Mouse (Mus musculus): ENCODE results near the gene St14.
A peak's percentile ranks its signal among the peaks of the same experiment; 100 is the strongest.

- TF ChIP-seq CTCF (IDR thresholded peaks at IDR 0.05 in 2 of 3, conservative IDR thresholded peaks at IDR 0.05 in 1 of 3; ENCODE audit: control insufficient read depth in 1 of 3, insufficient read depth in 1 of 3, low read depth in 2 of 3, low read length in 3 of 3, poor library complexity in 1 of 3, severe bottlenecking in 1 of 3) (peak; percentile 78 to 88 (median 82)), ZKSCAN1 (IDR thresholded peaks at IDR 0.05; ENCODE audit: low read depth, low read length) (no peak), RCOR1 (IDR thresholded peaks at IDR 0.05; ENCODE audit: low read depth, low read length) (no peak), POLR2AphosphoS5 (IDR thresholded peaks at IDR 0.05; ENCODE audit: borderline replicate concordance, low read depth, low read length) (no peak), POLR2A (IDR thresholded peaks at IDR 0.05; ENCODE audit: control insufficient read depth in 1 of 2, insufficient read depth in 1 of 2, low read depth in 1 of 2, low read length in 2 of 2, poor library complexity in 1 of 2) (no peak), GATA1 (IDR thresholded peaks at IDR 0.05; ENCODE audit: low read depth, low read length) (no peak), ZC3H11A (IDR thresholded peaks at IDR 0.05; ENCODE audit: low read depth, low read length) (peak; percentile 63), NELFE (IDR thresholded peaks at IDR 0.05; ENCODE audit: low read depth, low read length) (no peak), NRF1 (IDR thresholded peaks at IDR 0.05; ENCODE audit: insufficient read depth, low read depth, low read length, poor library complexity, severe bottlenecking) (no peak), EP300 (IDR thresholded peaks at IDR 0.05; ENCODE audit: low read depth in 1 of 2, low read length in 2 of 2) (no peak), E2F4 (IDR thresholded peaks at IDR 0.05; ENCODE audit: borderline replicate concordance, low read depth, low read length) (no peak)
Observed at GRCm38 (mm10) chr9:31086085-31086753, 45.4 kb downstream of the St14 start.

All from MEL (cell line).